Mouse (Mus musculus): ENCODE results near the gene Rnf167.

DNA sequence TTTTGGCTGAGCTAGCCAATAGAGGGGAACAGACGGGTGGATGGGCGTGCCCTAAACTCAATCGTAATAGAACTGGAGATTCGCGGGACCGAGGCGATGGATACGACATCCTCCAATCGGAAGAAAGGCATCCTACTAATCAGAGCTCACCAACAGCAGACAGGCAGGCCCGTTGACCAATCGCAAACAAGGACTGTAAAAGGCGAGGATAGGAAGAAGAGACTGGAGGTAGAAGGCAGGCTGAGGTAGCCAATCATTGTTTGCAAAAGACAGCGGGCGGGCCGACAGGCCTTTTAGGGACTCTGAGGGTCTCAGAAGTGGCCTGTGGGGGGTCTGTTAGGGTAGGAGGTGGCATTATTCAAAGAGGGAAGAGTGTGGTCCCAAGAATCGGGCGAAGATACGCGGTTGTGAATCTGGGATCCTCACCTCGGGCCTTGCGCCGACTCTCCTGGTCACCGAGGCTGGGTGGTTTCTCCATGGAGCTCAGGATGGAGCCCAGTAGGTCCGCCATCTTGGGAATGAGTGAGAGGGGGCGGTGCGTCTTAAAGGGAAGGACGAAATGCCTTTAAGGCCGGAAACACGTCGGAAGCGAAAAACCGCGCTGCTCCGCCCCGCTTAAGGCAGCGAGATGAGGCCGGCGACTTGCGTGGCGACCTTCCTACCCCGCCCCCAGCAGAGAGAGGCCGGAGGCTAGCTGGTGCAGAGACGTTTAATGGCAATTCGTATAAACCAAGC is 21.9 kb downstream of the Rnf167 start, which contains the start of gene Spag7:
- TF ChIP-seq CTCF (IDR thresholded peaks at IDR 0.05; ENCODE audit: low read depth, low read length) (no peak), POLR2A (IDR thresholded peaks at IDR 0.05; ENCODE audit: borderline replicate concordance, low read depth, low read length) (no peak)
